Comparison of ENCODE assay signal across 14 mouse cellular contexts in genomic region chr8:35919451-35919850, GRCm38 (mm10).
A peak's percentile ranks its signal among the peaks of the same experiment; 100 is the strongest.
DNase-seq lines count a peak whose midpoint lies in the region; ATAC-seq lines count a peak whose summit lies in the region.
"Had no signal": no experiment of that assay in that cellular context is flagged by ENCODE, and none has a peak within 500 bp of the region (broad histone marks: within the 10 kb centered on the region; RNA-seq: fewer than 3 reads in every experiment).

No protein-coding gene starts in this region.

- ATAC-seq in lung, embryonic 16.5 days (ENCODE audit: low read depth): no peak
- ATAC-seq in activated CD4-positive, CD25-positive, alpha-beta regulatory T cell, adult 4 months: no peak
- ATAC-seq in forebrain, embryonic 16.5 days: no peak
- ATAC-seq: midbrain, embryonic 13.5 days had no signal

- no peak overlapping the region for H3K9ac ChIP-seq in lung, embryonic 16.5 days (ENCODE audit: low read length)
- no peak overlapping the region for H3K9ac ChIP-seq in forebrain, embryonic 16.5 days (replicated peaks; ENCODE audit: low read depth, low read length)
- H3K9ac ChIP-seq: limb, embryonic 15.5 days; midbrain, embryonic 13.5 days had no signal

- intact Hi-C loops in heart, postnatal 25 days (cut with DNase I): loop anchor here (5.0 kb wide), 1 partner anchor 57 kb away; no protein-coding TSS in a partner anchor

- no peaks in the 10 kb centered on the region for H3K27me3 ChIP-seq in lung, embryonic 16.5 days (ENCODE audit: control insufficient read depth, insufficient read depth, low read depth, low read length)
- H3K27me3 ChIP-seq in forebrain, embryonic 16.5 days (replicated peaks; ENCODE audit: control insufficient read depth, insufficient read depth, low read length): no peaks in the 10 kb centered on the region
- H3K27me3 ChIP-seq: limb, embryonic 15.5 days; midbrain, embryonic 13.5 days had no signal

- H3K9me3 ChIP-seq in lung, embryonic 16.5 days (ENCODE audit: control insufficient read depth, low read length): no peaks in the 10 kb centered on the region
- no peaks in the 10 kb centered on the region for H3K9me3 ChIP-seq in forebrain, embryonic 16.5 days (ENCODE audit: control insufficient read depth, low read length)
- H3K9me3 ChIP-seq: embryonic facial prominence, embryonic 10.5 days; limb, embryonic 15.5 days; midbrain, embryonic 13.5 days had no signal

- H3K4me1 ChIP-seq in lung, embryonic 16.5 days (replicated peaks; ENCODE audit: control insufficient read depth, insufficient read depth, low read length): peaks cover 24% of the 10 kb centered on the region
- H3K4me1 ChIP-seq in forebrain, embryonic 16.5 days (replicated peaks; ENCODE audit: control insufficient read depth, insufficient read depth, low read length): 0 out of 2 replicates have a peak, but pooled peaks cover 3% of the 10 kb centered on the region
- H3K4me1 ChIP-seq: limb, embryonic 15.5 days had no signal

- no peak overlapping the region for H3K4me2 ChIP-seq in lung, embryonic 16.5 days (ENCODE audit: low read depth, low read length)
- H3K4me2 ChIP-seq in forebrain, embryonic 16.5 days (ENCODE audit: low read length): no peak overlapping the region
- H3K4me2 ChIP-seq: limb, embryonic 15.5 days; midbrain, embryonic 13.5 days had no signal

- peak; percentile 28 to 75 for DNase-seq in heart, adult 18-20 months
- DNase-seq in heart, postnatal 25 days (ENCODE audit: low spot score): no peak
- no peak for DNase-seq in lung, adult 18-20 months
- peak; percentile 23 to 37 for DNase-seq in kidney, adult 8-10 months
- DNase-seq in skeletal muscle tissue, adult 2 months (ENCODE audit: low read depth, low spot score): peak; percentile 20
- DNase-seq: cerebellum, postnatal 25 days; lung, adult 2 months; thymus, postnatal 14 days had no signal

- no peaks in the 10 kb centered on the region for H3K36me3 ChIP-seq in lung, embryonic 16.5 days (ENCODE audit: control insufficient read depth, insufficient read depth, low read length)
- no peaks in the 10 kb centered on the region for H3K36me3 ChIP-seq in forebrain, embryonic 16.5 days (ENCODE audit: control insufficient read depth, insufficient read depth)
- H3K36me3 ChIP-seq: embryonic facial prominence, embryonic 10.5 days; limb, embryonic 15.5 days; midbrain, embryonic 13.5 days had no signal

- WGBS in lung, embryonic 16.5 days: 44% methylated on average over 6 of the region's 6 CpGs
- 87% methylated on average over 6 of the region's 6 CpGs for WGBS in forebrain, embryonic 16.5 days

- no peak overlapping the region for H3K4me3 ChIP-seq in lung, embryonic 16.5 days (ENCODE audit: low read length)
- H3K4me3 ChIP-seq in forebrain, embryonic 16.5 days (replicated peaks; ENCODE audit: low read length): no peak overlapping the region
- H3K4me3 ChIP-seq: embryonic facial prominence, embryonic 10.5 days; limb, embryonic 15.5 days; midbrain, embryonic 13.5 days had no signal

- peak overlapping the region; percentile 51 for H3K27ac ChIP-seq in lung, embryonic 16.5 days (ENCODE audit: low read length)
- no peak overlapping the region for H3K27ac ChIP-seq in forebrain, embryonic 16.5 days (ENCODE audit: low read length)
- H3K27ac ChIP-seq: embryonic facial prominence, embryonic 10.5 days; limb, embryonic 15.5 days; midbrain, embryonic 13.5 days had no signal

Comparison
In these comparisons a context has a peak if more than half of its experiments do, and no peak if none do; other contexts are left out.
1. DNase-seq: peak in heart, adult 18-20 months (2 of 2), kidney, adult 8-10 months (2 of 2) and skeletal muscle tissue, adult 2 months (single experiment); none in heart, postnatal 25 days (single experiment) and lung, adult 18-20 months (0 of 2).